19 mouse cellular contexts compared by ENCODE assay signal in genomic region chr3:40793783-40794182, GRCm38 (mm10).
"Had no signal": no experiment of that assay in that cellular context is flagged by ENCODE, and none has a peak within 500 bp of the region (broad histone marks: within the 10 kb centered on the region; RNA-seq: fewer than 3 reads in every experiment).

No protein-coding gene starts in this region.

- ATAC-seq: liver, postnatal 0 days had no signal

- H3K36me3 ChIP-seq: limb, embryonic 12.5 days; limb, embryonic 15.5 days; lung, embryonic 15.5 days had no signal

- H3K4me1 ChIP-seq: limb, embryonic 12.5 days; limb, embryonic 15.5 days; lung, embryonic 15.5 days; neural tube, embryonic 13.5 days had no signal

- H3K27me3 ChIP-seq: limb, embryonic 12.5 days; limb, embryonic 15.5 days; lung, embryonic 15.5 days; neural tube, embryonic 13.5 days had no signal

- H3K27ac ChIP-seq: limb, embryonic 12.5 days; limb, embryonic 15.5 days; liver, embryonic 14.5 days; lung, embryonic 15.5 days; neural tube, embryonic 13.5 days; stomach, postnatal 0 days had no signal

- H3K9me3 ChIP-seq: limb, embryonic 12.5 days; limb, embryonic 15.5 days; lung, embryonic 15.5 days; neural tube, embryonic 13.5 days had no signal

- H3K4me2 ChIP-seq: limb, embryonic 12.5 days; limb, embryonic 15.5 days; liver, embryonic 11.5 days; lung, embryonic 15.5 days; midbrain, embryonic 11.5 days; neural tube, embryonic 13.5 days had no signal

- H3K4me3 ChIP-seq: limb, embryonic 12.5 days; limb, embryonic 15.5 days; lung, embryonic 15.5 days; myocyte; neural tube, embryonic 13.5 days had no signal

- H3K9ac ChIP-seq: limb, embryonic 12.5 days; limb, embryonic 15.5 days; liver, embryonic 14.5 days; liver, postnatal 0 days; lung, embryonic 15.5 days; neural tube, embryonic 13.5 days had no signal

- DNase-seq: kidney, adult 18-20 months; kidney, adult 9 months; kidney, postnatal 36 days; left cerebral cortex, postnatal 4 days; liver, postnatal 0 days; lung, postnatal 10 days; lung, postnatal 4 days; midbrain, embryonic 14.5 days; thymus, adult 2 months; thymus, postnatal 25 days had no signal
